Mouse (Mus musculus) neutrophil, adult 83 days (primary cell): Measurements from ENCODE around the gene Tgfbr1. TPM values are rescaled to one million over a fixed set of nuclear protein-coding genes. Genes with fewer than 3 reads are reported as not detected.

Experiments
- total RNA-seq, 2 experiments: library from RNA; stranded (reverse); gene quantifications; one replicate each; pipeline ENCODE4 v1.2.4; 2023

Tgfbr1 gene
- 10 to 100 TPM; 26.8 to 32.2 TPM for total RNA-seq

GRCm38 (mm10) chr4:47352803-47353388 lies at the start of gene Tgfbr1:
Gene Tgfbr1, plus strand, starts transcription at chr4:47353222.

Other genes with a start within 250 kb of the Tgfbr1 start
- gene Col15a1, start 145.1 kb upstream of the Tgfbr1 start, total RNA-seq = 1 to 10 TPM in 1 of 2 experiments, under 1 TPM in 1; 0.93 to 1.2 TPM
- 1 to 10 TPM; 8.8 to 8.9 TPM for gene Alg2, start 121.1 kb downstream of the Tgfbr1 start, total RNA-seq
- 100 to 1,000 TPM; 133 to 145 TPM for gene Sec61b, start 121.4 kb downstream of the Tgfbr1 start, total RNA-seq